Mouse (Mus musculus) neutrophil, adult 65 days (primary cell): ENCODE measurements around the gene Prox2. TPM values are rescaled to one million over a fixed set of nuclear protein-coding genes. Genes with fewer than 3 reads are reported as not detected.

Source experiments
- total RNA-seq: library from RNA; stranded (reverse); gene quantifications from 2 replicates; pipeline ENCODE4 v1.2.4, GENCODE M21; 2023

Prox2 gene
- total RNA-seq: 3.4 and 3.8 TPM in 2 replicates

GRCm38 (mm10) chr12:85110698-85111592 is at the start of gene Prox2, which contains the start of gene Dlst:
Gene Prox2 (minus strand): TSS chr12:85110759.
Gene Dlst (plus strand): TSS chr12:85110833.

GRCm38 (mm10) chr12:85151002-85151774 is 40.6 kb upstream of the Prox2 start, which contains the start of gene Rps6kl1:
Gene Rps6kl1 (minus strand): TSS chr12:85151264.

Other genes starting within 250 kb of the Prox2 start
- gene Ltbp2, start 234.2 kb downstream of the Prox2 start, total RNA-seq: 0.60 TPM in 1 of 2 replicates, not detected in the other
- gene Fcf1, start 139.9 kb downstream of the Prox2 start, total RNA-seq: 43.6 and 46.4 TPM in 2 replicates
- gene Arel1, start 139.9 kb downstream of the Prox2 start, total RNA-seq: 30.3 and 38.4 TPM in 2 replicates
- gene Ylpm1, start 114.4 kb downstream of the Prox2 start, total RNA-seq: 23.5 and 29.3 TPM in 2 replicates
- 357 and 450 TPM in 2 replicates for gene Dlst, start 74 bp upstream of the Prox2 start, total RNA-seq
- gene Rps6kl1, start 40.5 kb upstream of the Prox2 start, total RNA-seq: not detected in 2 replicates
- 0.66 TPM in 1 of 2 replicates, not detected in the other for gene Pgf, start 67.0 kb upstream of the Prox2 start, total RNA-seq
- 85.0 and 86.4 TPM in 2 replicates for gene Eif2b2, start 108.7 kb upstream of the Prox2 start, total RNA-seq
- 2.6 and 3.0 TPM in 2 replicates for gene Mlh3, start 159.8 kb upstream of the Prox2 start, total RNA-seq
- 10.3 and 13.6 TPM in 2 replicates for gene Acyp1, start 177.7 kb upstream of the Prox2 start, total RNA-seq
- gene Zc2hc1c, start 177.8 kb upstream of the Prox2 start, total RNA-seq: not detected in 2 replicates
- gene Nek9, start 228.6 kb upstream of the Prox2 start, total RNA-seq: 49.7 and 62.4 TPM in 2 replicates